Mouse (Mus musculus): Measurements from ENCODE around the gene Ticrr. TPM values are rescaled to one million over a fixed set of nuclear protein-coding genes. Genes with fewer than 3 reads are reported as not detected.
A peak's percentile ranks its signal among the peaks of the same experiment; 100 is the strongest.

The Ticrr gene
- polyA plus RNA-seq (2015; fragmentation: Nextera tagmentation; extraction: Ambion mirVana): 11.2 and 11.6 TPM in 2 replicates

DNA sequence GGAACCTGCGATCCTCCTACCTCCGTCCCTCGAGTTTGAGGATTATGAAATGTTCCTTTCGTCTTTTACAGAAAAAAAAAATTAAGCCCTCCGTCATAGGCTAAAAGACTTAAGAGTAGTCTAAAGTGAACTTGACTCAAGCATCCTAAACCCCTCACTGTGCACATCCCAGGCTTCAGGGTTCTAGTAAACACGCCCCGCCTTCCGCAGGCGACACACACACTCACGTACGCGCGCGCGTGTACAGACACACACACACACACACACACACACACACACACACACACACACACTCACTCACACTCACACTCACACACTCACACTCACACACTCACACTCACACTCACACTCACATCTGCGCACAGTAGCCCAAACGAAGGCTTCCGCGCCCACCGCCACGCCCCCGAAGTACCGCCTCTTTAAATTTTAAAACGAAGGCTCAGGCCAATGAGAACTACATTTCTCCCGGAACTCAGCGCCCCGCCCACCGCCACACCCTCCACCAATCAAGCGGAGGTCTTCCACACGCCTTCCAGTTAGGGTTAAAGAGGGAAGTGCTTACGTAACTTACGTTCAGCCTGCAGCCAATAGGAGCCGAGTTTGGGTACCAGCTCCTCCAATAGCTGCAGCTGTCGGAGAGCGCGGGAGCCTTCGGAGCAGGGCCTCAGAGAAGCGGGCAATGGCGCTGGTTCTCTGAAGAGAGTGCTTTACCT lies at the start of gene Ticrr:
Ticrr (plus strand) TSS at position 619 of the 713 bp plus-strand sequence.
- Histone ChIP-seq H3K4me3 (replicated peaks) (peak within 1 kb of the TSS; percentile 83), H3K4me2 (peak within 1 kb of the TSS; percentile 78), H3K27me3 (no peaks in the 10 kb centered on the region), H3K9ac (peak within 1 kb of the TSS; percentile 75), H3K36me3 (0 out of 2 replicates have a peak, but pooled peaks cover 4% of the 10 kb centered on the region), H3K9me3 (replicated peaks) (no peaks in the 10 kb centered on the region), H3K27ac (peak within 1 kb of the TSS; percentile 49), H3K4me1 (peaks cover 36% of the 10 kb centered on the region)
- WGBS: under 1% methylated on average over 39 of the region's 39 CpGs
- peak; percentile 99 for ATAC-seq (replicated peaks; ENCODE audit: low FRiP score)

DNA sequence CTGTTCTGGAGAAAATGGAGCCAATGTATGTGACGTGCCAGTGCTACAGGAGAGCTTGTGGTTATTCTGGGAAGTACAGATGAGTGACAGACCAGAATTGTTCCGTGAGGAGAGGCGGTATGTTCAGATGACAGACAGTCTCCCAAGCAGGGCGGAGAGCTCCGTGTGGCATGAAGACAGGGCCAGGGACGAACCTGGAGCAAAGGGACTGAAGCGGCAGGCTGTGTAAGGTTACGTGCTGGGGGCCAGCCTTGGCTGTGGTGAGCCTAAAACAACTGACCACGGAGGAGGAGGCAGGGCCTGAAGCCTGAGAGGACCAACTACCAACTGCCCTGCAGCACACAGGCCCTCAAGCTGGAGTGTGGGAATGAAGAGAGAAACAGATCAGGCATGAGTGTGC lies 48.1 kb upstream of the Ticrr start:
- no peak overlapping the region for H3K4me3 ChIP-seq (replicated peaks)
- 72% methylated on average over 9 of the region's 9 CpGs for WGBS
- H3K36me3 ChIP-seq: no peaks in the 10 kb centered on the region
- no peak overlapping the region for H3K27ac ChIP-seq
- H3K9me3 ChIP-seq (replicated peaks): no peaks in the 10 kb centered on the region
- H3K4me2 ChIP-seq: no peak overlapping the region
- H3K27me3 ChIP-seq: peaks cover 77% of the 10 kb centered on the region
- H3K4me1 ChIP-seq: peaks cover 13% of the 10 kb centered on the region; the same call in 1 of the 2 replicates
- ATAC-seq (replicated peaks; ENCODE audit: low FRiP score): no peak
- H3K9ac ChIP-seq: no peak overlapping the region

DNA sequence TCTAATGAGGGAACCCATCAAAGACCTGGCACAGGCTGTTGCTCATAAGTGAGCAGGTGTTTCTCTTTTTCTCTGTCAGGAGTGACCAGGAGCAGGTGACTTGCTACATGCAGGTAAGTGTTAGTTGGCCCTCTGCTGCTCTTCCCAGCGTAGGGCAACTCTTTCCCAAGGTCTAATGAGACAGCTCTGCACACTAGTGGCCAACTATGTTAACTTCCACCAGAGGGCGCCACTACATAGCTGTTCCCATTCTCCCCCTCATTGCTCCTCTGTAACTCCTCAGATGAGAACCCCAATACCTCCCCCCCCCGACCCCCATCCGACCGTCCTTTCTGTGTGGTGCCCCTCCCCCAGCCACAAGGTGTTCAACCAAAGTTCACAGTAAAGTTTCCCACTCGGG lies 47.2 kb upstream of the Ticrr start:
- ATAC-seq (replicated peaks; ENCODE audit: low FRiP score): 0 out of 2 replicates have a peak, but pooled peaks have one; percentile 44
- no peaks in the 10 kb centered on the region for H3K9me3 ChIP-seq (replicated peaks)
- H3K4me1 ChIP-seq: peaks cover 13% of the 10 kb centered on the region; the same call in 1 of the 2 replicates
- 0 out of 2 replicates have a peak overlapping the region, but pooled peaks have one; percentile 16 for H3K4me2 ChIP-seq
- no peak overlapping the region for H3K9ac ChIP-seq
- 10% methylated on average over 6 of the region's 6 CpGs for WGBS
- H3K27me3 ChIP-seq: peaks cover 77% of the 10 kb centered on the region
- no peak overlapping the region for H3K27ac ChIP-seq
- H3K36me3 ChIP-seq: no peaks in the 10 kb centered on the region
- H3K4me3 ChIP-seq (replicated peaks): no peak overlapping the region

DNA sequence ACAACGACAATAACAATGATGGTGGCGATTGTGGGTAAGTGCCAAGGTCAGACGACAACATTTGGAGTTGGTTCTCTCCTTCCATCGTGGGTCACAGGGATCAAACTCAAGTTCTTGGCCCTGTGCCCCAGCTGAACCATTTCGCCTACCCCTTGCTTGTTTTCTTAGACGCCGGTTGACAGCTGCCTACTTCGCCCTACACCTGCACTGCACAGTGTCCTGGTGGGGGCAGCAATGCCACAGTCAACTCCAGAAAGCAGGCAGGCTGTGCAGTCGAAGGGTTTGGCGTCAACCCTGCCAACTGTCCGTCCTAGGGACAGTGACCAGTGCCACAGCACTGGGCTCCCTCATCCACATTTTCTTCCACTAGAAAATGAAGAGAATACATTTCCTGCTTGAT lies 46.7 kb upstream of the Ticrr start:
- peaks cover 77% of the 10 kb centered on the region for H3K27me3 ChIP-seq
- H3K36me3 ChIP-seq: no peaks in the 10 kb centered on the region
- H3K27ac ChIP-seq: no peak overlapping the region
- ATAC-seq (replicated peaks; ENCODE audit: low FRiP score): no peak
- no peak overlapping the region for H3K4me3 ChIP-seq (replicated peaks)
- H3K9me3 ChIP-seq (replicated peaks): no peaks in the 10 kb centered on the region
- peak overlapping the region; percentile 16; the same call in 1 of the 2 replicates for H3K4me2 ChIP-seq
- WGBS: 58% methylated on average over 11 of the region's 11 CpGs
- peaks cover 13% of the 10 kb centered on the region; the same call in 1 of the 2 replicates for H3K4me1 ChIP-seq
- no peak overlapping the region for H3K9ac ChIP-seq

- Histone ChIP-seq H3K27ac (no peak overlapping the region), H3K9ac (no peak overlapping the region), H3K4me1 (peaks cover 13% of the 10 kb centered on the region; the same call in 1 of the 2 replicates), H3K4me2 (no peak overlapping the region), H3K27me3 (peaks cover 83% of the 10 kb centered on the region), H3K4me3 (replicated peaks) (no peak overlapping the region), H3K9me3 (replicated peaks) (no peaks in the 10 kb centered on the region), H3K36me3 (no peaks in the 10 kb centered on the region)
- ATAC-seq (replicated peaks; ENCODE audit: low FRiP score): no peak
- WGBS: 61% methylated on average over 4 of the region's 4 CpGs
Measured at GRCm38 (mm10) chr7:79615008-79615407, 45.0 kb upstream of the Ticrr start.

DNA sequence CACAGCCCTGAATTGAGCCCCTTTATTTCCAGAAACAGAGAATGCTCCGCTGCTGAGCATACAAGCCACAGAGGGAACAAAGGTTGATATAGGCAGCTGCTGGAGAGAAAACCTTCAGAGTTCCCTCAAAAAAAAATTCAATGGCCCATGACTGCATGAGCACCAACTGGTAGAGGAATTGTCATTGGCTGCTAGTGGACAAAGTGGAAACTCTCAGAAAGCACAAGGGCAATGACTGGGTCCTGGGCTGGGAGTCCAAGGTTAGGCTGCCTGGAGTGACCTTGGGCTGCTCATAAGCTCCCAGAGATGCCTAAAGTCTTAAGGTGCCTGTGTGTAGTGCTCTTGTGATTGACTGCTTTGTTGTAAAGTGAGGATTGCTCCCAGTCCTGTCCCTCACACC lies 44.1 kb upstream of the Ticrr start:
- H3K9me3 ChIP-seq (replicated peaks): no peaks in the 10 kb centered on the region
- peaks cover 13% of the 10 kb centered on the region; the same call in 1 of the 2 replicates for H3K4me1 ChIP-seq
- H3K27ac ChIP-seq: no peak overlapping the region
- H3K36me3 ChIP-seq: no peaks in the 10 kb centered on the region
- ATAC-seq (replicated peaks; ENCODE audit: low FRiP score): no peak
- 84% methylated on average over 1 of the region's 1 CpGs for WGBS
- peaks cover 81% of the 10 kb centered on the region for H3K27me3 ChIP-seq
- no peak overlapping the region for H3K9ac ChIP-seq
- H3K4me3 ChIP-seq (replicated peaks): peak overlapping the region; percentile 35; the same call in 1 of the 2 replicates
- 0 out of 2 replicates have a peak overlapping the region, but pooled peaks have one; percentile 58 for H3K4me2 ChIP-seq

DNA sequence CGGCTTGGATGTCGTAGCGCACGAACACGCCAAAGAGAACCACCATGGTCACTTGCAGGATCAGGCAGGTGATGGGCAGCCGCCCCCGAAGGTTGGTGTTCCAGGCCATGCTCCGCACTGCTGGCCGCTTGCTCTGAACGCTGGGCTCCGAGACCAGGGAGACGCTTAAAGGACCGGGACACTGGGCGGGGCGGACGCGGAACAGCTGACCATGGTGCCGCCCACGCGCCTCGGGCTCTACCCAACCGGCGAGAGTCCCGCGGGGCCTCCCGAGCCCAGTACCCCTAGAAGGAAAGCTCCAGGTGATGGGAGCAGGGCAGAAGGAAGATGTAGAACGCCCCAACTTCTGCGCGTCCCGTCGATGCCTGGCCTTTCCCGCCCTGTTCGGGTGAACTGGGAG lies 42.6 kb upstream of the Ticrr start, which contains the start of gene Rhcg:
Rhcg (minus strand) TSS at position 240 of the 400 bp plus-strand sequence.
- 8% methylated on average over 33 of the region's 33 CpGs for WGBS
- H3K36me3 ChIP-seq: no peaks in the 10 kb centered on the region
- peaks cover 13% of the 10 kb centered on the region; the same call in 1 of the 2 replicates for H3K4me1 ChIP-seq
- ATAC-seq (replicated peaks; ENCODE audit: low FRiP score): 0 out of 2 replicates have a peak, but pooled peaks have one; percentile 54
- peaks cover 68% of the 10 kb centered on the region for H3K27me3 ChIP-seq
- peak within 1 kb of the TSS; percentile 35 for H3K4me3 ChIP-seq (replicated peaks)
- no peaks in the 10 kb centered on the region for H3K9me3 ChIP-seq (replicated peaks)
- H3K27ac ChIP-seq: no peak within 1 kb of the TSS
- 0 out of 2 replicates have a peak within 1 kb of the TSS, but pooled peaks have one; percentile 26 for H3K9ac ChIP-seq
- H3K4me2 ChIP-seq: peak within 1 kb of the TSS; percentile 58

- no peak overlapping the region for H3K4me3 ChIP-seq (replicated peaks)
- H3K9ac ChIP-seq: no peak overlapping the region
- H3K4me1 ChIP-seq: peaks cover 9% of the 10 kb centered on the region; the same call in 1 of the 2 replicates
- H3K9me3 ChIP-seq (replicated peaks): no peaks in the 10 kb centered on the region
- H3K27ac ChIP-seq: no peak overlapping the region
- no peaks in the 10 kb centered on the region for H3K36me3 ChIP-seq
- no peak for ATAC-seq (replicated peaks; ENCODE audit: low FRiP score)
- no peak overlapping the region for H3K4me2 ChIP-seq
- H3K27me3 ChIP-seq: peaks cover 53% of the 10 kb centered on the region
- 68% methylated on average over 4 of the region's 4 CpGs for WGBS
Measured at GRCm38 (mm10) chr7:79619493-79619892, 40.5 kb upstream of the Ticrr start.

DNA sequence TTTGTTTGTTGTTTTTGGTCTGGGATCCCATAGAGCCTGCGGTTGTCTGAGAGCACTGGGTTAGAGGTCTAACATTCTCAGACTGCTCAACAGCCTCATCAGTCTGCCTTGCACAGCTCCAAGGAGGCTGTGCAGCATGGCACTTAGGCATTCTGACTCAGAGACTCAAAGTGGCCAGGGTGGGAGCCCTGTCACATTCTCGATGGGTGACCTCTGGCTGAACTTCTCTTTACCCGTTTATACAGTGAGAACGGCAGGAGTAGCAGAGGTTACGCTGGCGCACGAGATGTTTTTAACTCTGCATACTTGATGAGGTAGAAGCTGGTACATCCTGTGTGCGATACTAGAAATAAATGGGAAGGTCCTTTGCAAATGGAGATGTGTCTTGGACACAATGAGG lies 36.9 kb upstream of the Ticrr start:
- Histone ChIP-seq H3K27me3 (peaks cover 17% of the 10 kb centered on the region), H3K9ac (no peak overlapping the region), H3K36me3 (no peaks in the 10 kb centered on the region), H3K27ac (no peak overlapping the region), H3K4me2 (no peak overlapping the region), H3K9me3 (replicated peaks) (no peaks in the 10 kb centered on the region), H3K4me3 (replicated peaks) (no peak overlapping the region), H3K4me1 (no peaks in the 10 kb centered on the region)
- no peak for ATAC-seq (replicated peaks; ENCODE audit: low FRiP score)
- WGBS: 57% methylated on average over 8 of the region's 8 CpGs

- Histone ChIP-seq H3K9me3 (replicated peaks) (no peaks in the 10 kb centered on the region), H3K27ac (no peak overlapping the region), H3K4me1 (0 out of 2 replicates have a peak, but pooled peaks cover 2% of the 10 kb centered on the region), H3K4me3 (replicated peaks) (no peak overlapping the region), H3K9ac (no peak overlapping the region), H3K36me3 (no peaks in the 10 kb centered on the region), H3K4me2 (no peak overlapping the region), H3K27me3 (no peaks in the 10 kb centered on the region)
- ATAC-seq (replicated peaks; ENCODE audit: low FRiP score): no peak
- WGBS: 85% methylated on average over 5 of the region's 5 CpGs
Measured at GRCm38 (mm10) chr7:79626170-79626569, 33.8 kb upstream of the Ticrr start.

DNA sequence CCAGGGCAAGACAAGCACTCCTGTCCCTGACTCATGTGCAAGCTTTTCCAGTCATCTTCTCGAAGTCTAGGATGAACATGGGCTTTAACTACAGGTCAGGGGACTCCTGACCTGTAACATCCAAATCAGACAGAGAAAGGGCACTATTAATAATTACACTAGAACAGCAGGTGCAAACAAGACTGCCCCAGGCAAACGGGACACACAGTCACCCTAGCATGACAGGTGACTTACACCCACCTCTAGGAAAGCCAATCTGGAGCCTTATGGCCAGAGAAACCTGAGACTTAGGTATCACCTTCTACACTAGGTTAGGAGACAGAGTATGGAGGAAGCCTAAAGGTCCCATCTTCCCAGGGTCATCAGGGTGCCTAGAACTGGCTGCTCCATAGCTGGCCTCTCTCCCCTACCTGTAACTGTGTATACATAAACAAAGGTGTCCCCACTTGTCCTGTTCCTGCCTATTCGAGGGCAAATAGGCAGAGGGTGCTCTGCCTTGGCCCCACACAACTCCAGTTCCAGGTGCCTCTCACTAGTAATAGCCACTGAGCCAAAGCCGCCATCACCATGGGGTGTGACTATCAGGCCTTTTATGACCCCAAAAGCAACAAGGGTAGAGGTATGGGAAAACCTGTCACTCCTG lies 31.6 kb upstream of the Ticrr start:
- Histone ChIP-seq H3K4me1 (0 out of 2 replicates have a peak, but pooled peaks cover 2% of the 10 kb centered on the region), H3K27ac (peak overlapping the region; percentile 30), H3K4me3 (replicated peaks) (no peak overlapping the region), H3K9ac (no peak overlapping the region), H3K9me3 (replicated peaks) (no peaks in the 10 kb centered on the region), H3K36me3 (no peaks in the 10 kb centered on the region), H3K4me2 (no peak overlapping the region), H3K27me3 (no peaks in the 10 kb centered on the region)
- peak; percentile 43; the same call in 1 of the 2 replicates for ATAC-seq (replicated peaks; ENCODE audit: low FRiP score)
- 52% methylated on average over 4 of the region's 4 CpGs for WGBS
